Mouse (Mus musculus): ENCODE data around the gene Slc7a11. TPM values are rescaled to one million over a fixed set of nuclear protein-coding genes. Genes with fewer than 3 reads are reported as not detected.

Gene Slc7a11
- total and polyA plus RNA-seq, 2 experiments from 2014 or later = 3.9 to 21.7 TPM

GRCm38 (mm10) chr3:50233144-50233543 lies 210.3 kb downstream of the Slc7a11 start:
- no peaks in the 10 kb centered on the region for H3K4me1 ChIP-seq (ENCODE audit: insufficient read depth, low read length)
- 40% methylated on average over 5 of the region's 5 CpGs for WGBS
- no peaks in the 10 kb centered on the region for H3K36me3 ChIP-seq (ENCODE audit: insufficient read depth, low read length)
- H3K9me3 ChIP-seq (ENCODE audit: low read length) = no peaks in the 10 kb centered on the region
- H3K27ac ChIP-seq (ENCODE audit: low read depth, low read length) = no peak overlapping the region
- no peaks in the 10 kb centered on the region for H3K27me3 ChIP-seq (ENCODE audit: insufficient read depth, low read length)
- no peak for DNase-seq (ENCODE audit: low spot score)
- no peak overlapping the region for H3K4me3 ChIP-seq (ENCODE audit: low read depth, low read length)
- H3K4me2 ChIP-seq (ENCODE audit: low read depth, low read length, poor library complexity, severe bottlenecking) = no peak overlapping the region
- no peak overlapping the region for H3K9ac ChIP-seq (replicated peaks; ENCODE audit: low read length, poor library complexity, severe bottlenecking)
- TF ChIP-seq CTCF (IDR thresholded peaks at IDR 0.05) = no peak
- ATAC-seq (ENCODE audit: low FRiP score) = no peak

- Histone ChIP-seq H3K9me3 (ENCODE audit: low read length) (no peaks in the 10 kb centered on the region), H3K4me1 (ENCODE audit: insufficient read depth, low read length) (no peaks in the 10 kb centered on the region), H3K4me3 (ENCODE audit: low read depth, low read length) (no peak overlapping the region), H3K4me2 (ENCODE audit: low read depth, low read length, poor library complexity, severe bottlenecking) (no peak overlapping the region), H3K27me3 (ENCODE audit: insufficient read depth, low read length) (no peaks in the 10 kb centered on the region), H3K9ac (replicated peaks; ENCODE audit: low read length, poor library complexity, severe bottlenecking) (no peak overlapping the region), H3K36me3 (ENCODE audit: insufficient read depth, low read length) (no peaks in the 10 kb centered on the region), H3K27ac (ENCODE audit: low read depth, low read length) (no peak overlapping the region)
- TF ChIP-seq CTCF (IDR thresholded peaks at IDR 0.05) = no peak
- 90% methylated on average over 2 of the region's 2 CpGs for WGBS
- DNase-seq (ENCODE audit: low spot score) (no peak), ATAC-seq (ENCODE audit: low FRiP score) (no peak)
These were observed 218.9 kb downstream of the Slc7a11 start for GRCm38 (mm10) chr3:50224390-50225114.

GRCm38 (mm10) chr3:50220454-50220853 lies 223.0 kb downstream of the Slc7a11 start:
- H3K27me3 ChIP-seq (ENCODE audit: insufficient read depth, low read length) = no peaks in the 10 kb centered on the region
- H3K36me3 ChIP-seq (ENCODE audit: insufficient read depth, low read length) = no peaks in the 10 kb centered on the region
- no peaks in the 10 kb centered on the region for H3K4me1 ChIP-seq (ENCODE audit: insufficient read depth, low read length)
- 72% methylated on average over 2 of the region's 2 CpGs for WGBS
- TF ChIP-seq CTCF (IDR thresholded peaks at IDR 0.05) = no peak
- no peak overlapping the region for H3K4me2 ChIP-seq (ENCODE audit: low read depth, low read length, poor library complexity, severe bottlenecking)
- H3K9me3 ChIP-seq (ENCODE audit: low read length) = no peaks in the 10 kb centered on the region
- no peak for ATAC-seq (ENCODE audit: low FRiP score)
- DNase-seq (ENCODE audit: low spot score) = no peak
- no peak overlapping the region for H3K9ac ChIP-seq (replicated peaks; ENCODE audit: low read length, poor library complexity, severe bottlenecking)
- no peak overlapping the region for H3K27ac ChIP-seq (ENCODE audit: low read depth, low read length)
- no peak overlapping the region for H3K4me3 ChIP-seq (ENCODE audit: low read depth, low read length)

GRCm38 (mm10) chr3:50186369-50186768 lies 257.0 kb downstream of the Slc7a11 start:
- WGBS = 83% methylated on average over 5 of the region's 5 CpGs
- no peak overlapping the region for H3K4me3 ChIP-seq (ENCODE audit: low read depth, low read length)
- no peak for TF ChIP-seq CTCF (IDR thresholded peaks at IDR 0.05)

GRCm38 (mm10) chr3:50185879-50186278 lies 257.5 kb downstream of the Slc7a11 start:
- Histone ChIP-seq H3K9ac (replicated peaks; ENCODE audit: low read length, poor library complexity, severe bottlenecking) (no peak overlapping the region), H3K9me3 (ENCODE audit: low read length) (no peaks in the 10 kb centered on the region), H3K4me2 (ENCODE audit: low read depth, low read length, poor library complexity, severe bottlenecking) (no peak overlapping the region), H3K36me3 (ENCODE audit: insufficient read depth, low read length) (no peaks in the 10 kb centered on the region), H3K4me1 (ENCODE audit: insufficient read depth, low read length) (no peaks in the 10 kb centered on the region), H3K27ac (ENCODE audit: low read depth, low read length) (no peak overlapping the region), H3K4me3 (ENCODE audit: low read depth, low read length) (no peak overlapping the region), H3K27me3 (ENCODE audit: insufficient read depth, low read length) (no peaks in the 10 kb centered on the region)
- no peak for DNase-seq (ENCODE audit: low spot score)
- no peak for ATAC-seq (ENCODE audit: low FRiP score)
- WGBS = 81% methylated on average over 2 of the region's 2 CpGs
- no peak for TF ChIP-seq CTCF (IDR thresholded peaks at IDR 0.05)

More at GRCm38 (mm10) chr3:50186369-50186768, 257.0 kb downstream of the Slc7a11 start:
- Histone ChIP-seq H3K9ac (replicated peaks; ENCODE audit: low read length, poor library complexity, severe bottlenecking) (no peak overlapping the region), H3K4me1 (ENCODE audit: insufficient read depth, low read length) (no peaks in the 10 kb centered on the region), H3K9me3 (ENCODE audit: low read length) (no peaks in the 10 kb centered on the region), H3K27ac (ENCODE audit: low read depth, low read length) (no peak overlapping the region), H3K4me2 (ENCODE audit: low read depth, low read length, poor library complexity, severe bottlenecking) (no peak overlapping the region), H3K27me3 (ENCODE audit: insufficient read depth, low read length) (no peaks in the 10 kb centered on the region), H3K36me3 (ENCODE audit: insufficient read depth, low read length) (no peaks in the 10 kb centered on the region)
- ATAC-seq (ENCODE audit: low FRiP score) (no peak), DNase-seq (ENCODE audit: low spot score) (no peak)

- no peaks in the 10 kb centered on the region for H3K27me3 ChIP-seq (ENCODE audit: insufficient read depth, low read length)
- TF ChIP-seq CTCF (IDR thresholded peaks at IDR 0.05) = no peak
- ATAC-seq (ENCODE audit: low FRiP score) = no peak
- no peak for DNase-seq (ENCODE audit: low spot score)
- 84% methylated on average over 2 of the region's 2 CpGs for WGBS
- H3K36me3 ChIP-seq (ENCODE audit: insufficient read depth, low read length) = no peaks in the 10 kb centered on the region
- H3K9ac ChIP-seq (replicated peaks; ENCODE audit: low read length, poor library complexity, severe bottlenecking) = no peak overlapping the region
- H3K9me3 ChIP-seq (ENCODE audit: low read length) = no peaks in the 10 kb centered on the region
- no peaks in the 10 kb centered on the region for H3K4me1 ChIP-seq (ENCODE audit: insufficient read depth, low read length)
- no peak overlapping the region for H3K27ac ChIP-seq (ENCODE audit: low read depth, low read length)
- H3K4me3 ChIP-seq (ENCODE audit: low read depth, low read length) = no peak overlapping the region
- H3K4me2 ChIP-seq (ENCODE audit: low read depth, low read length, poor library complexity, severe bottlenecking) = no peak overlapping the region
These were observed 282.7 kb downstream of the Slc7a11 start for GRCm38 (mm10) chr3:50160756-50161155.

All from midbrain, postnatal 0 days (tissue).